Mouse (Mus musculus) heart, adult 2 months (tissue): ENCODE data around the gene Slf2.

Experiments used
- CTCF ChIP-seq: fragments of 200-600 bp; IDR thresholded peaks from 2 replicates; pipeline ENCODE4 v1.8.1; 2022; ENCODE audit warnings: antibody characterized with exemption, mild to moderate bottlenecking, moderate library complexity
- EP300 ChIP-seq: fragments of 200-500 bp; IDR thresholded peaks from 2 replicates; pipeline ENCODE4 v1.6.1; 2011; ENCODE audit warnings: low read depth, low read length, control low read depth; ENCODE audit not compliant: insufficient read depth
- POLR2A ChIP-seq: fragments of 200-500 bp; IDR thresholded peaks from 2 replicates; pipeline ENCODE4 v1.6.1; 2011; ENCODE audit warnings: mild to moderate bottlenecking, low read depth, low read length, control low read depth; ENCODE audit not compliant: insufficient read depth

- TF ChIP-seq EP300, result no peak
- peak; percentile 73 for TF ChIP-seq CTCF
- TF ChIP-seq POLR2A, result peak; percentile 71; the same call in 1 of the 2 replicates
These were observed 86.3 kb downstream of the Slf2 start for GRCm38 (mm10) chr19:45017216-45017771.
